Mouse (Mus musculus): Measurements from ENCODE around the gene Ppara. TPM values are rescaled to one million over a fixed set of nuclear protein-coding genes. Genes with fewer than 3 reads are reported as not detected.
A peak's percentile ranks its signal among the peaks of the same experiment; 100 is the strongest.

Ppara gene
- polyA plus RNA-seq, 1 experiment from 2014 or later, result 0.88 TPM

- Histone ChIP-seq H3K4me3 (no peak overlapping the region), H3K9me3 (no peaks in the 10 kb centered on the region), H3K27ac (no peak overlapping the region), H3K4me1 (peaks cover 25% of the 10 kb centered on the region), H3K27me3 (ENCODE audit: insufficient read depth, poor library complexity, severe bottlenecking) (no peaks in the 10 kb centered on the region), H3K36me3 (no peaks in the 10 kb centered on the region)
- no peak for DNase-seq (ENCODE audit: low spot score)
- WGBS, result 74% methylated on average over 5 of the region's 5 CpGs
These were observed 94.7 kb downstream of the Ppara start for GRCm38 (mm10) chr15:85829470-85829869.

DNA sequence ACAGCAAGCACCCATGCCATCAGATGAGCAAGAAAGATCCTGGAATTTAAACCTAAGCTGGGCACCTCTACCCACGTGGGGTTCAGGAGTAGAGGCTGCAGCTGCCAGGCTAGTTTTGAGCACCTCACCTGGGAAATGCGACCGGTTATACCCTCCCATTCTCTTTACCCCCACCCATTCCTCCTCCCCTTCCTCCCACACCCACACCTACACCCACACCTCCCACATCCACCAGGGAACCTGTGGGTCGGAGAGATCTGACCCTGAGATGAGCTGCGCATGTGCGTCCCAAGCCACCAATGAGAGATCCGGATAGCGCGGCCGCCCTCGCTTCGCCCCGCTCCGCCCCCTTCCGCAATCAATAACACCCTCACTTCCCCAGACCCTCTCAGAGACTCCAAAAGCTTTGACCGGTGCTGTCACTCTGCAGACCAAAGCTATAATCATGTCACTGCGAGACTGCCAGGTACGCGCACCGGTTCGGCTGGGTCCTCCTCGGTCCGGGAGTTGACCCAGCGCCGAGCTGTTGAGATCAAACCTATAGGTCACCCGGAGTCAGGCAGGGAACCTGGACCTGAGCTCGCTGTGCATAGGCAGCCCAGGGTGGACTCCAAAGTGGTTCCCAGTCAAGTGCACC lies 97.3 kb downstream of the Ppara start, which contains the start of gene Ttc38:
Ttc38 (plus strand) TSS at position 353 of the 637 bp plus-strand sequence.
- WGBS, result 2% methylated on average over 27 of the region's 27 CpGs
- Histone ChIP-seq H3K36me3 (no peaks in the 10 kb centered on the region), H3K27ac (peak within 1 kb of the TSS; percentile 84), H3K4me3 (peak within 1 kb of the TSS; percentile 78), H3K9me3 (no peaks in the 10 kb centered on the region), H3K27me3 (ENCODE audit: insufficient read depth, poor library complexity, severe bottlenecking) (no peaks in the 10 kb centered on the region), H3K4me1 (peaks cover 18% of the 10 kb centered on the region)
- peak; percentile 91 for DNase-seq (ENCODE audit: low spot score)

GRCm38 (mm10) chr15:85832599-85832998 lies 97.8 kb downstream of the Ppara start:
- H3K4me3 ChIP-seq, result peak overlapping the region; percentile 78
- 50% methylated on average over 8 of the region's 8 CpGs for WGBS
- no peaks in the 10 kb centered on the region for H3K36me3 ChIP-seq
- H3K4me1 ChIP-seq, result peaks cover 15% of the 10 kb centered on the region
- H3K27me3 ChIP-seq (ENCODE audit: insufficient read depth, poor library complexity, severe bottlenecking), result no peaks in the 10 kb centered on the region
- peak overlapping the region; percentile 84 for H3K27ac ChIP-seq
- H3K9me3 ChIP-seq, result no peaks in the 10 kb centered on the region
- no peak for DNase-seq (ENCODE audit: low spot score)

DNA sequence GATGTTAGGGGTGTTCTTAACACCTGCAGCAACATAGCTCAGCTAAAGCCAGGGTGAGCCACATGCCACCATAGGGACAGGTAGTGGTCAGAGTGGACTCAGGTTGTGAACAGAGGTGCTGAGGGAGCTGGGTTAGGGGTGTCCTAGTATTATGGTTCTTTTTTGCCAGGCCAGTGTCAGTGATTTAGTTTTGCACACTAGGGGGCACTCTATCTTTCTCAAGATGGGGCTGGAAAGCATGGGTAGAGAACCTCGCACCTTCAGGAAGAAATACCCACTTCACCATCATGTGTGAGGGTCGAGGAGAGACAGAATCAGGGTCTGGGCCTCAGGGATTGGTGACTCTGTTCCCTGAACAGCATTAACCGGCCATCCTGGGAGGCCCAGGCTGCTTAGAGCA lies 100.6 kb downstream of the Ppara start:
- Histone ChIP-seq H3K9me3 (no peaks in the 10 kb centered on the region), H3K27me3 (ENCODE audit: insufficient read depth, poor library complexity, severe bottlenecking) (no peaks in the 10 kb centered on the region), H3K4me3 (no peak overlapping the region), H3K4me1 (peaks cover 15% of the 10 kb centered on the region), H3K27ac (no peak overlapping the region), H3K36me3 (no peaks in the 10 kb centered on the region)
- WGBS, result 56% methylated on average over 3 of the region's 3 CpGs
- DNase-seq (ENCODE audit: low spot score), result no peak

GRCm38 (mm10) chr15:85836887-85837286 lies 102.1 kb downstream of the Ppara start:
- 83% methylated on average over 5 of the region's 5 CpGs for WGBS
- H3K4me3 ChIP-seq, result no peak overlapping the region
- H3K36me3 ChIP-seq, result no peaks in the 10 kb centered on the region
- H3K9me3 ChIP-seq, result no peaks in the 10 kb centered on the region
- no peak for DNase-seq (ENCODE audit: low spot score)
- peaks cover 14% of the 10 kb centered on the region for H3K4me1 ChIP-seq
- no peaks in the 10 kb centered on the region for H3K27me3 ChIP-seq (ENCODE audit: insufficient read depth, poor library complexity, severe bottlenecking)
- H3K27ac ChIP-seq, result no peak overlapping the region

- Histone ChIP-seq H3K27me3 (ENCODE audit: insufficient read depth, poor library complexity, severe bottlenecking) (no peaks in the 10 kb centered on the region), H3K4me1 (peaks cover 5% of the 10 kb centered on the region; the same call in 1 of the 2 replicates), H3K9me3 (no peaks in the 10 kb centered on the region), H3K27ac (no peak overlapping the region), H3K4me3 (no peak overlapping the region), H3K36me3 (no peaks in the 10 kb centered on the region)
- WGBS, result 23% methylated on average over 6 of the region's 6 CpGs
- DNase-seq (ENCODE audit: low spot score), result no peak
These were observed 106.2 kb downstream of the Ppara start for GRCm38 (mm10) chr15:85840983-85841382.

DNA sequence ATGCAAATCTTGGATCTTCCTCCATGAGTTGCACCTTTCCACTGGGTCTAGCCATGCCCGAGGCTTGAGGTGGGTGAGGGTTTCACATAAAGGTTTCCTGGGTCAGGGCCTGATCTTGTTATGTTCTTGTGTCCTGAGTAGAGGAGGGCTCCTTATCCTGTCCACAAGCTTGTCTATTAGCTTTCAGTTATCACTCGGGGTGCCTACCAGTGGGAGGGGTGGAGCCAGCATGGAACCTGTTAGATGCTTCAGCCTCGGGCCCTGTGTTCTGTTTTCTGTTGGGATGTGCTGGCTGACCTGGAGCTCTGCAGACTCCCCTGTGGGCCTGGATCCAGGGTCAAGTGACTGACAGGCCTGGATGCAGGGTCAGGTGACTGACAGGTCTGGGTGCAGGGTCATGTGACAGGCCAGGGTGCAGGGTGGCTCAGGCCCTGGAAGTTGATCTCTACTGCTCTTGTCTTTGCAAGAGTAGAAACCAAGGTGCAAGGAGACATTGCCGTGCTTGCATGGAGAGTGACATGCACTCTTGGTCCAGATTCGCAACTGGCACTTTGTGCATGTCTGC lies 107.1 kb downstream of the Ppara start:
- H3K4me1 ChIP-seq, result peaks cover 5% of the 10 kb centered on the region; the same call in 1 of the 2 replicates
- H3K4me3 ChIP-seq, result no peak overlapping the region
- H3K27ac ChIP-seq, result no peak overlapping the region
- WGBS, result 67% methylated on average over 5 of the region's 5 CpGs
- H3K27me3 ChIP-seq (ENCODE audit: insufficient read depth, poor library complexity, severe bottlenecking), result no peaks in the 10 kb centered on the region
- H3K9me3 ChIP-seq, result no peaks in the 10 kb centered on the region
- no peak for DNase-seq (ENCODE audit: low spot score)
- no peaks in the 10 kb centered on the region for H3K36me3 ChIP-seq

DNA sequence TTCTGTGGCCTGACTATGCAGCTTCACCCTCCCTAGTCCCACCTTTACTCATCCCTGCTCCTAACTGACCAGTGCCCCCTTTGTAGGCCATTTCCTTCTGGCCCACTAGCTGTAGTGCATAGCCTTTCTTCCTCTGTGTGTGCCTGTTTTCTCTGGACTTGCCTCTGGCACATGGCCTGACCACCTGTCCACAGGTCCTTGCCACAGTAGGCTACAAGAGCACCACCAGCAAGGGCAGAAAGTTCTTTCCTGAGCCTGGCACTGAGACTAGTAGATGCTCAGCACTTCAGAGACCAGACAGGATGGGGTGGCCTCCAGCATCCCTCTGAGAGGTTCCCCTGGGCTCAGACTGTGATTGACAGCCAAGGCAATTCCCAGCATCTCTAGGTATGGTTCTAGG lies 110.3 kb downstream of the Ppara start:
- H3K27me3 ChIP-seq (ENCODE audit: insufficient read depth, poor library complexity, severe bottlenecking), result no peaks in the 10 kb centered on the region
- H3K4me3 ChIP-seq, result no peak overlapping the region
- H3K9me3 ChIP-seq, result no peaks in the 10 kb centered on the region
- H3K27ac ChIP-seq, result no peak overlapping the region
- DNase-seq (ENCODE audit: low spot score), result no peak
- H3K4me1 ChIP-seq, result peaks cover 5% of the 10 kb centered on the region; the same call in 1 of the 2 replicates
- H3K36me3 ChIP-seq, result no peaks in the 10 kb centered on the region

DNA sequence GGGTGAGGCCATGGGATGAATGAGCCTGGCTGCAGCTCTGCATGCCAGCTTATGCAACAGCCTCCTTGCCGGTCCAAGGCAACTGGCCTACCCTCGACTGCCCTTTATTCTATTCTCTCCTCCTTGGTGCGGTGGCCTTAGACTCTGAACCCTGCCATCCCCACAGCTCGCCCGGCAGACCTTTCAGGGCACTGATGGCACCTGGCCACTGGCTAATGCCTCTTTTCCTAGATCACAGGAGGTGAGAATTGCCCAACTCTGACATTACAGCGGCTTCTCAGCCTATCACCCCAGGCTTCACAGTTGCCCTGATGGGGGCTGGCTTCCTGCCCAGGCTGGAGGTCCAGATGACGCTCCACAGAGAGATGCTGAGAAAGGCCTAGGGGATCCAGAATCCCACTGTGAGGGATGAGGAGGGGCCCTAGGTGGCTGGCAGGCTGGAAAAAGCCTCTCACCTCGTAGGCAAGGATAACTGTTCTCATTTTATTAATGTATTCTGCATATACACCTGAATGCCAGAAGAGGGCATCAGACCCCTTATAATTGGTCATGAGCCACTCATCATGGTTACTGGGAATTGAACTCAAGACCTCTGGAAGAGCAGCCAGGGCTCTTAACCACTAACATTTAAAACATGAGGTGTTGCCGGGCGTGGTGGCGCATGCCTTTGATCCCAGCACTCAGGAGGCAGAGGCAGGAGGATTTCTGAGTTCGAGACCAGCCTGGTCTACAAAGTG lies 117.0 kb downstream of the Ppara start:
- Histone ChIP-seq H3K27me3 (ENCODE audit: insufficient read depth, poor library complexity, severe bottlenecking) (peaks cover 17% of the 10 kb centered on the region; the same call in 1 of the 2 replicates), H3K4me1 (no peaks in the 10 kb centered on the region), H3K36me3 (no peaks in the 10 kb centered on the region; the same call in 1 of the 2 replicates), H3K4me3 (no peak overlapping the region), H3K9me3 (no peaks in the 10 kb centered on the region), H3K27ac (no peak overlapping the region)
- DNase-seq (ENCODE audit: low spot score), result no peak
- 74% methylated on average over 12 of the region's 12 CpGs for WGBS

MicroRNAs encoded within 50 kb of the gene (microRNA counts, 519-probe panel; counts per million panel counts)
- microRNA mmu-let-7b (not detected), microRNA mmu-let-7c (4,838 counts per million, percentile 34 among the panel's probes with 10 or more counts)

Small RNA genes within 50 kb of the gene (microRNA-seq; reads per million reads assigned to microRNA genes)
- gene Mirlet7b, result 79.8 reads per million, percentile 49 among the genes with 10 or more reads in this experiment
- gene Mirlet7c-2, result 1.8 reads per million

Other genes starting within 250 kb of the Ppara start
- gene 7530416G11Rik, start 231.8 kb upstream of the Ppara start, polyA plus RNA-seq (2016; fragmentation: Nextera tagmentation; extraction: Ambion mirVana), result not detected in 2 replicates
- gene Wnt7b, start 152.5 kb upstream of the Ppara start, polyA plus RNA-seq (2016; fragmentation: Nextera tagmentation; extraction: Ambion mirVana), result 0.97 and 4.3 TPM in 2 replicates
- 50.9 and 54.2 TPM in 2 replicates for gene Cdpf1, start 76.7 kb downstream of the Ppara start, polyA plus RNA-seq (2016; fragmentation: Nextera tagmentation; extraction: Ambion mirVana)
- gene Pkdrej, start 86.8 kb downstream of the Ppara start, polyA plus RNA-seq (2016; fragmentation: Nextera tagmentation; extraction: Ambion mirVana), result 0.05 and 0.13 TPM in 2 replicates
- 2.6 and 3.5 TPM in 2 replicates for gene Ttc38, start 97.3 kb downstream of the Ppara start, polyA plus RNA-seq (2016; fragmentation: Nextera tagmentation; extraction: Ambion mirVana)
- gene Gtse1, start 124.8 kb downstream of the Ppara start, polyA plus RNA-seq (2016; fragmentation: Nextera tagmentation; extraction: Ambion mirVana), result 40.0 and 40.6 TPM in 2 replicates
- 34.4 and 36.5 TPM in 2 replicates for gene Trmu, start 144.3 kb downstream of the Ppara start, polyA plus RNA-seq (2016; fragmentation: Nextera tagmentation; extraction: Ambion mirVana)